Mouse (Mus musculus) thymus, postnatal 36 days (tissue): ENCODE data around the gene Tbc1d20.

Experiments
- DNase-seq, 2 experiments: peaks; one replicate each; pipeline ENCODE4 v3.0.0; 2022; ENCODE audit warnings: mixed read lengths in 2 of 2

The Tbc1d20 gene

DNA sequence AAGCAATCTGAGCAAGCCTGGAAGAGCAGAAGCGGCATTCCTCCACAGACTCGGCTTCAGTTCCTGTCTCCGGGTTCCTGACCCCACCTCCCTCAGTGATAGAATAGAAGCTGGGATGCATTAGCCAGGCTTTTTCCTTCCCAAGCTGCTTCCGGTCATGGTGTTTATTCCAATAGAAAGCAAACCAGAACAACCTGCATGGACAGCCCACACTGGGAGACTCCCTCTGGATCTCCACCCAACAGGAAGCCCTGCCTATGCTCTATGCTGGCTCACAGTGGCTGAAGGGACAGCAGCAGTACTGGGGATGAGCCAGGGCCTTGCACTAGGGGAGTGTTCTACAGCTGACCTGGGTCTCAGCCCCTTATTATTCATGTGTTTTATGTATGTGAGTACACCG is 34.4 kb downstream of the Tbc1d20 start:
- DNase-seq: no peak

GRCm38 (mm10) chr2:152330858-152331423 is 37.3 kb downstream of the Tbc1d20 start:
- no peak for DNase-seq

GRCm38 (mm10) chr2:152332101-152332825 is 38.6 kb downstream of the Tbc1d20 start, which contains the start of gene Rbck1:
Rbck1 (minus strand) TSS chr2:152332653.
- DNase-seq: peak; percentile 85 to 87

GRCm38 (mm10) chr2:152333345-152334006 is 39.8 kb downstream of the Tbc1d20 start:
- no peak for DNase-seq

DNA sequence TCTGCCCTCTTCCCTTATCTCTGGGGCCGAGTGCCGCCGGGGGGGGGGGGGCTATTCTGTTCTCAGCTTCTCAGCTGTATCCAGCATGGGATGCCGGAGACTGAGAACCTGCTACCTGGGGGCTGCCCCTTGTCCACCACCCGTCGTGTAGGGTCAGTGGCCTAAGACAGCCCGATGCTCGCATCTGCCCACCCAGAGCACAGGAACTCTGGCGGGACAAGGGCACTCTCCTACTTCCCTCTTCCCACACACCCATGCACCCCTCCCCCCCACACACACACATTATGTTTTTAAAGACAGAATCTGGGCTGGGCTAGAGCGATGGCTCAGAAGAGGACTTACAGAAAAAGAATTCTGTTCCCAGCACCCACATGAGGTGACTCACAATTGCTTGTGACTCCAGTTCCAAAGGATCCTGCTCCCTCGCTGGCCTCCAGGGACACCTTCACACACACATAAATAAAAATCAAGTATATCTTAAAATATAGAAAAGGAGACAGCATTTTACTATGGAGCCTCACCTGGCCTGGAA is 41.7 kb downstream of the Tbc1d20 start:
- DNase-seq: no peak

- DNase-seq: no peak
Measured at GRCm38 (mm10) chr2:152336856-152337255, 43.2 kb downstream of the Tbc1d20 start.

GRCm38 (mm10) chr2:152337591-152338212 is 44.1 kb downstream of the Tbc1d20 start:
- DNase-seq: no peak

GRCm38 (mm10) chr2:152338319-152338718 is 44.7 kb downstream of the Tbc1d20 start:
- no peak for DNase-seq

DNA sequence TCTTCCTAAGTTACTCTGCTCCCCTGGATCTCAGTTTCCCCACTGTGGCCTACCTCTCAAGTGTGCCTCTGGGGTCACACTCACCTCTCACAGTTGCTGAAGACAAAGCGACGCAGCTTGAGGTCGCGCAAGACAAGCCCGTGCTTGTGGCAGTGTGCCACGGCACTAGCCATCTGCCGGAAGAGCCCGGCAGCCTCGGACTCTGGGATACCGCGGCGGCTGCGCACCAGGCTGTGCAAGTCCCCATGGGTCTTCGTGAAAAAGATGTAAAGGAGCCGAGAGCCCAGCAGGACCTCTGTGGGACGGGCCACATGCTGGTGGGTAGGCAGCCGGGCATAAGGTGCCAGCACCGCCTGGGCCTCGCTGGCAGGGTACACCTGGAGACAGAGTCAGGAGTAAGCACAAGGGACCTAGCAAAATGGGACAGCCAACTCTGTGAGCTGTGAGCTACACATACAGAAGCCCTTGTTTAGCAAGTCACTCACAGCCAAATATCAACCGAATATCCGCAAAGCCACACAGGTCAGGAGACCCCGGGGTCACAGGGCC is 46.1 kb downstream of the Tbc1d20 start:
- DNase-seq: no peak

DNA sequence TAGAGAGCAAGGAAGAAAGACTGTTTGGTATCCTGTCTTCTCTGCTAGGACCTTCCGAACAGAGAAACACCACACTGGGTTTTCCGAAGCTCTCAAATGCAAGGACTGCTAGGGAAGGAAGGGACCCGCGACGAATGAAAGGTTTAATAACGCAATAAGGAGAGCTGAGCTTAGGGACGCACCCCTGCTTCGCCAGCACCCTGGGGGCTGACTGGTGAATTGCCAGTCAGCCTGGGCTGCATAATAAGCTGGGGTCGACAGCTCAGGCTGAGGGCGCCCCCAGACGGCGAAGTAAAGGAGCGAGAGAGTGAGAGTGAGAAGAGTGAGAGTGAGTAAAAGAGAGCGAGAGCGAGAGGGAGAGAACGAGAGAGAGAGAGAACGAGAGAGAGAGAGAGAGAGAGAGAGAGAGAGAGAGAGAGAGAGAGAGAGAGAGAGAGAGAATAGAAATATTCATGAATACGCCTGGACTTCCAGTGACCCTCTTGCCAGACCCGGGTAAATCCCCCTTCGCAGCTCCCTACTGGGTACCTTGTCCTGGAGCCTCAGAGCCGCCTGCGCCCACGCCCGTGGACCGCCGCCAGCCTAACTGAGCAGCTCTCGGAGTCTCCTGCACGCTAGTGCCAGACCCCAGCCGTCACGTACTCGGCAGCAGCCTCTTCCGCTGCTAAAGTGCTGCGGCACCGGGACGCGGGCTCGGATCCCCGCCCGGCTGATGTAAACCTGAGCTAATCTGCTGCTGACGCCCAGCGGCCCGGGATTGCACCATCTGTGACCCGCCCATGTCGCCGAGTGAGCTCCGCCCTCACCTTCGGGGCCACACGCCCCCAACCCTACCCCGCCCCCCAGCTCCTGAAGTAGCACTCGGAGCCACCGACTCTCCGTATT is 49.9 kb downstream of the Tbc1d20 start, which contains the start of gene Trib3:
Gene Trib3 (minus strand): TSS at position 704 of the 885 bp plus-strand sequence.
- peak; percentile 86 to 88 for DNase-seq

GRCm38 (mm10) chr2:152344361-152344760 is 50.7 kb downstream of the Tbc1d20 start:
- peak in 1 of 2 experiments; percentile 42 for DNase-seq

DNA sequence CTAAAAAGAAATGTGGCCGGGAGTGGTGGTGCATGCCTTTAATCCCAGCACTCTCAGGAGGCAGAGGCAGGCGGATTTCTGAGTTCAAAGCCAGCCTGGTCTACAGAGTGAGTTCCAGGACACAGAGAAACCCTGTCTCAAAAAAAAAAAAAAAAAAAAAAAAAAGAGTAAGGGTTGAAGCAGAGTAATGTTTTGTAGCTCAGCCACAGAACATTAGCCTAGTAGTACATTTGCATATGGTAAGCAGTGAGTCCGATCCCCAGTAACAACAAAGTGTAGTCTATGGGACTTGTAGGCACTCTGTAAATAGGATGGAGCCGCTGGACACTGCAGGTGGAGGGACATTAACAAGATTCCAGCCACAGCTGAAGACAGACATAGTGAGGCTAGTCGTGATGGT is 51.3 kb downstream of the Tbc1d20 start:
- DNase-seq: no peak

- no peak for DNase-seq
Measured at GRCm38 (mm10) chr2:152345393-152345792, 51.8 kb downstream of the Tbc1d20 start.

GRCm38 (mm10) chr2:152346776-152347465 is 53.3 kb downstream of the Tbc1d20 start:
- DNase-seq: no peak

- DNase-seq: no peak
Measured at GRCm38 (mm10) chr2:152347722-152348121, 54.1 kb downstream of the Tbc1d20 start.

- DNase-seq: no peak
Measured at GRCm38 (mm10) chr2:152349205-152349604, 55.6 kb downstream of the Tbc1d20 start.

DNA sequence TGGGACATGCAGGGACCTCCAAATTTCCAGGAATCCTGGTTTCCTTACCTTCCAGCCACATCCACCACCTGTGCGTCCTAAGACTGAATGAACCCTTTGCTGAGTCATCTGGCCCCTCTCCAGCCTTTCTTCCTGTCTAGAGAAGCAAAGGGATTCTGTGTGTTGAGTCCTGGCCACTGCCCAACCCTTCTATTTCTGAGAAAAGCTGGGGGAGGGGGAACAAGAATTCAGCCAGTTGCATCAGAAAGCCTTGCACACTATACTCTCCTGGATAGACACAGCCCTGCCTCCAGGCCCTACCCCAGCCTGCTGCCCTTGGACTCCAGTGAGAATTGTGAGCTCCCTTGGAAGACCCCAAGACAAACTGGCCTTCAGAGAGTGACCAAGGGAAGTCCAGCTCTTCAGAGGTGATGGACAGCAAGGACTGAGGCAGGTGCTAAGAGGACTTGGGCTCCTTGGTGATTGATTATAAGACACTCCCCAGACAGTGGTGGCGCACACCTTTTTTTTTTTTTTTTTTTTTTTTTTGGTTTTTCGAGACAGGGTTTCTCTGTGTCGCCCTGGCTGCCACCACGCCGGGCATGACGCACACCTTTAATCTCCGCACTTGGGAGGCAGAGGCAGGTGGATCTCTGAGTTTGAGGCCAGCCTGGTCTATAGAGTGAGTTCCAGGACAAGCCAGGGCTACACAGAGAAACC is 56.4 kb downstream of the Tbc1d20 start:
- DNase-seq: no peak

DNA sequence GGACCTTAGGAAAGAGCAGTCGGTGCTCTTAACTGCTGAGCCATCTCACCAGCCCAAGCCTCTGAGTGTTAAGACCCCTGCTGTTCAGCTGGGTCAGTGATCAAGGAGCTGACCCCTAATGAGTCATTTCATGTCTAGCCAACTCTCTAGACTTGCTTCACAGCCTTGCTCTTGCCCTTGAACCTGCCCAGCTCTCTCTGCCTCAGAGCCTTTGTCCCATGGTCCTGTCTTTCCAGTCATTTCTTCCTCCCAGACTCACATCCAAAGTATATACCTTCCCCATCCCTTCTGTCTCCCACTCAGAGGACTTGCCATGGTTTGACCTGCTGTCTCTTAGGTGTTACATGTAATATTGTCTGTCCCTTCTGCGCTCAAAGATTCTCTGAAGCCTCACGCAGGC is 63.6 kb downstream of the Tbc1d20 start:
- DNase-seq: no peak

- peak; percentile 36 to 38 for DNase-seq
Measured at GRCm38 (mm10) chr2:152358977-152359376, 65.3 kb downstream of the Tbc1d20 start.

GRCm38 (mm10) chr2:152359616-152360015 is 66.0 kb downstream of the Tbc1d20 start:
- peak in 1 of 2 experiments; percentile 43 for DNase-seq
